19 mouse cellular contexts compared by ENCODE assay signal in the genomic region with DNA sequence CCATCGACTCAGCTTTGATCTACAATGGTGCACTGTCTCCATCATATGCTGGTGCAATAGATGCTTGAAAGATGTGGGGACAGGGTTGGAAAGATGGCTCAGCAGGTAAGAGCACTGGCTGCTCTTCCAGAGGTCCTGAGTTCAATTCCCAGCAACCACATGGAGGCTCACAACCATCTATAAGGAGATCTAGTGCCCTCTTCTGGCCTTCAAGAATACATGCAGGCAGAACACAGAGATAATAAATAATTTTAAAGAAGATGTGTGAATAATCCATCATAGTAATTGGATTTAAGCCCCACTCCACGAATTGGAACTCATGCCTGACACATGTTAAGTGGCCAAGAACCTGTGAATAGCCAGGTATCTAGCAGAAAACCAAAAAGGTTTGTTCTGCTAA. TPM values are rescaled to one million over a fixed set of nuclear protein-coding genes. Genes with fewer than 3 reads are reported as not detected.
A peak's percentile ranks its signal among the peaks of the same experiment; 100 is the strongest.
DNase-seq lines count a peak whose midpoint lies in the region; ATAC-seq and TF ChIP-seq lines count a peak whose summit lies in the region.
"Had no signal": no experiment of that assay in that cellular context is flagged by ENCODE, and none has a peak within 500 bp of the region (broad histone marks: within the 10 kb centered on the region; RNA-seq: fewer than 3 reads in every experiment).

No protein-coding gene starts in this region.

- TF ChIP-seq CTCF in intestine, postnatal 0 days (IDR thresholded peaks at IDR 0.05; ENCODE audit: low read depth), result 0 out of 2 replicates have a peak, but pooled peaks have one; percentile 10
- TF ChIP-seq CTCF in liver, embryonic 14.5 days (IDR thresholded peaks at IDR 0.05; ENCODE audit: low read depth), result peak; percentile 41
- peak; percentile 14 for TF ChIP-seq CTCF in ES-Bruce4 (IDR thresholded peaks at IDR 0.05; ENCODE audit: low read depth, low read length)

- DNase-seq in liver, embryonic 14.5 days (ENCODE audit: low read depth in 3 of 3, low spot score in 3 of 3), result no peak
- DNase-seq in liver, result no peak
- DNase-seq in right cerebral cortex, adult 2 months (ENCODE audit: low spot score in 2 of 2), result no peak
- DNase-seq in left cerebral cortex, postnatal 25 days (ENCODE audit: low spot score in 2 of 2), result no peak
- DNase-seq: adrenal gland, adult 2 months; adrenal gland, postnatal 25 days; cerebellum, adult 18-20 months; cerebellum, adult 9-11 months; forebrain, postnatal 0 days; gastrocnemius, postnatal 36 days; heart, adult 11 months; heart, postnatal 10 days had no signal

- intact Hi-C loops in left cerebral cortex, postnatal 25 days (cut with DNase I), result no loop called here

- H3K27ac ChIP-seq in intestine, postnatal 0 days (ENCODE audit: low read depth, low read length), result no peak overlapping the region
- H3K27ac ChIP-seq in intestine, embryonic 15.5 days, result no peak overlapping the region
- no peak overlapping the region for H3K27ac ChIP-seq in liver, embryonic 14.5 days
- H3K27ac ChIP-seq in ES-Bruce4 (ENCODE audit: insufficient read depth, low read length), result no peak overlapping the region
- H3K27ac ChIP-seq: embryonic facial prominence, embryonic 10.5 days; forebrain, embryonic 13.5 days; heart, embryonic 10.5 days; hindbrain, embryonic 14.5 days had no signal

- no peak for TF ChIP-seq EP300 in liver, embryonic 14.5 days (IDR thresholded peaks at IDR 0.05; ENCODE audit: low read depth)
- no peak for TF ChIP-seq EP300 in ES-Bruce4 (IDR thresholded peaks at IDR 0.05; ENCODE audit: insufficient read depth, low read depth, low read length)

- no peak for ATAC-seq in intestine, postnatal 0 days
- ATAC-seq in intestine, embryonic 15.5 days, result no peak
- no peak for ATAC-seq in liver, embryonic 14.5 days (ENCODE audit: insufficient read depth)
- ATAC-seq: forebrain, embryonic 13.5 days; forebrain, postnatal 0 days had no signal

- 52% methylated on average over 2 of the region's 2 CpGs for WGBS in intestine, postnatal 0 days
- 50% methylated on average over 2 of the region's 2 CpGs for WGBS in intestine, embryonic 15.5 days
- 49% methylated on average over 2 of the region's 2 CpGs for WGBS in liver, embryonic 14.5 days (ENCODE audit: insufficient replicate concordance)

- no peak overlapping the region for H3K9ac ChIP-seq in intestine, postnatal 0 days (ENCODE audit: low read depth, low read length)
- no peak overlapping the region for H3K9ac ChIP-seq in intestine, embryonic 15.5 days
- no peak overlapping the region for H3K9ac ChIP-seq in liver, embryonic 14.5 days (replicated peaks)
- H3K9ac ChIP-seq in ES-Bruce4 (ENCODE audit: low read depth, poor library complexity, severe bottlenecking), result no peak overlapping the region
- H3K9ac ChIP-seq: forebrain, embryonic 13.5 days; forebrain, postnatal 0 days; hindbrain, embryonic 14.5 days had no signal

- no peaks in the 10 kb centered on the region for H3K4me1 ChIP-seq in intestine, postnatal 0 days (replicated peaks; ENCODE audit: control insufficient read depth, insufficient read depth, low read length)
- H3K4me1 ChIP-seq in intestine, embryonic 15.5 days (replicated peaks), result no peaks in the 10 kb centered on the region
- no peaks in the 10 kb centered on the region for H3K4me1 ChIP-seq in liver, embryonic 14.5 days (replicated peaks; ENCODE audit: control insufficient read depth in 2 of 2, insufficient read depth in 2 of 2, low read length in 1 of 2)
- no peaks in the 10 kb centered on the region for H3K4me1 ChIP-seq in ES-Bruce4 (ENCODE audit: control insufficient read depth, insufficient read depth, low read length)
- H3K4me1 ChIP-seq: embryonic facial prominence, embryonic 10.5 days; forebrain, embryonic 13.5 days; heart, embryonic 10.5 days had no signal

- no peaks in the 10 kb centered on the region for H3K9me3 ChIP-seq in intestine, postnatal 0 days (ENCODE audit: control insufficient read depth)
- H3K9me3 ChIP-seq in intestine, embryonic 15.5 days, result no peaks in the 10 kb centered on the region
- H3K9me3 ChIP-seq in liver, embryonic 14.5 days (ENCODE audit: control insufficient read depth, low read length), result no peaks in the 10 kb centered on the region
- no peaks in the 10 kb centered on the region for H3K9me3 ChIP-seq in ES-Bruce4 (replicated peaks; ENCODE audit: control insufficient read depth, insufficient read depth, low read length, poor library complexity, severe bottlenecking)

- no peak overlapping the region for H3K4me2 ChIP-seq in intestine, postnatal 0 days (replicated peaks; ENCODE audit: low read depth)
- H3K4me2 ChIP-seq in intestine, embryonic 15.5 days (replicated peaks), result no peak overlapping the region
- no peak overlapping the region for H3K4me2 ChIP-seq in liver, embryonic 14.5 days (ENCODE audit: low read depth)
- H3K4me2 ChIP-seq: forebrain, embryonic 13.5 days; hindbrain, embryonic 14.5 days had no signal

- H3K27me3 ChIP-seq in intestine, postnatal 0 days (replicated peaks; ENCODE audit: control insufficient read depth, insufficient read depth, low read length), result no peaks in the 10 kb centered on the region
- no peaks in the 10 kb centered on the region for H3K27me3 ChIP-seq in intestine, embryonic 15.5 days (replicated peaks)
- H3K27me3 ChIP-seq in liver, embryonic 14.5 days (ENCODE audit: control insufficient read depth, insufficient read depth, low read length), result no peaks in the 10 kb centered on the region
- H3K27me3 ChIP-seq in ES-Bruce4 (ENCODE audit: control insufficient read depth, insufficient read depth, low read length, poor library complexity, severe bottlenecking), result no peaks in the 10 kb centered on the region
- H3K27me3 ChIP-seq: forebrain, embryonic 13.5 days had no signal

- TF ChIP-seq POLR2A in ES-Bruce4 (IDR thresholded peaks at IDR 0.05; ENCODE audit: insufficient read depth, low read length), result no peak

- H3K36me3 ChIP-seq in intestine, postnatal 0 days (ENCODE audit: control insufficient read depth, insufficient read depth), result no peaks in the 10 kb centered on the region
- H3K36me3 ChIP-seq in intestine, embryonic 15.5 days, result no peaks in the 10 kb centered on the region
- H3K36me3 ChIP-seq in liver, embryonic 14.5 days (replicated peaks; ENCODE audit: control insufficient read depth, insufficient read depth, low read depth), result no peaks in the 10 kb centered on the region
- H3K36me3 ChIP-seq in ES-Bruce4 (ENCODE audit: control insufficient read depth, insufficient read depth, low read length, poor library complexity, severe bottlenecking), result no peaks in the 10 kb centered on the region
- H3K36me3 ChIP-seq: embryonic facial prominence, embryonic 10.5 days; heart, embryonic 10.5 days had no signal

- no peak overlapping the region for H3K4me3 ChIP-seq in intestine, postnatal 0 days (ENCODE audit: low read depth, low read length)
- no peak overlapping the region for H3K4me3 ChIP-seq in intestine, embryonic 15.5 days (replicated peaks)
- no peak overlapping the region for H3K4me3 ChIP-seq in liver, embryonic 14.5 days (ENCODE audit: insufficient read depth in 1 of 2, low read depth in 2 of 2, low read length in 2 of 2)
- H3K4me3 ChIP-seq in ES-Bruce4 (ENCODE audit: low read depth, low read length), result no peak overlapping the region
- H3K4me3 ChIP-seq: embryonic facial prominence, embryonic 10.5 days; forebrain, embryonic 13.5 days; heart, embryonic 10.5 days had no signal

RNA-seq across cellular contexts. Expression of a gene that starts 22.3 kb away (rescaled TPM):
- polyA plus RNA-seq in intestine, postnatal 0 days (2015; fragmentation: Nextera tagmentation; extraction: Ambion mirVana), result 1.3 and 1.4 TPM in 2 replicates
- 1.7 and 2.0 TPM in 2 replicates for polyA plus RNA-seq in intestine, embryonic 15.5 days (2015; fragmentation: Nextera tagmentation; extraction: Ambion mirVana)
- polyA plus RNA-seq in liver, embryonic 14.5 days (2012; rRNA removed), result 2.0 and 2.3 TPM in 2 replicates
- polyA plus RNA-seq in liver, embryonic 14.5 days (2014; fragmentation: Nextera tagmentation; extraction: Ambion mirVana), result 2.5 and 2.6 TPM in 2 replicates
- 0.72 and 0.84 TPM in 2 replicates for polyA plus RNA-seq in ES-Bruce4 (2011; ENCODE audit: insufficient read depth, insufficient read length, low read depth, missing spikeins)
- total RNA-seq in left cerebral cortex, postnatal 25 days (2021), result 1 to 10 TPM in 1 of 2 experiments, under 1 TPM in 1; 0.80 to 1.1 TPM

RNA-seq across cellular contexts. Expression of a gene that starts 24.5 kb away (rescaled TPM):
- 16.8 and 18.5 TPM in 2 replicates for polyA plus RNA-seq in intestine, postnatal 0 days (2015; fragmentation: Nextera tagmentation; extraction: Ambion mirVana)
- polyA plus RNA-seq in intestine, embryonic 15.5 days (2015; fragmentation: Nextera tagmentation; extraction: Ambion mirVana), result 50.4 and 54.1 TPM in 2 replicates
- polyA plus RNA-seq in liver, embryonic 14.5 days (2012; rRNA removed), result 27.2 and 37.2 TPM in 2 replicates
- 33.8 and 37.2 TPM in 2 replicates for polyA plus RNA-seq in liver, embryonic 14.5 days (2014; fragmentation: Nextera tagmentation; extraction: Ambion mirVana)
- 91.6 and 95.2 TPM in 2 replicates for polyA plus RNA-seq in ES-Bruce4 (2011; ENCODE audit: insufficient read depth, insufficient read length, low read depth, missing spikeins)
- 10 to 100 TPM; 43.9 to 45.2 TPM for total RNA-seq in left cerebral cortex, postnatal 25 days (2021)

RNA-seq across cellular contexts. Expression of a gene that starts 50.3 kb away (rescaled TPM):
- 26.6 and 27.9 TPM in 2 replicates for polyA plus RNA-seq in intestine, postnatal 0 days (2015; fragmentation: Nextera tagmentation; extraction: Ambion mirVana)
- polyA plus RNA-seq in intestine, embryonic 15.5 days (2015; fragmentation: Nextera tagmentation; extraction: Ambion mirVana), result 85.5 and 88.1 TPM in 2 replicates
- 43.2 and 55.6 TPM in 2 replicates for polyA plus RNA-seq in liver, embryonic 14.5 days (2012; rRNA removed)
- polyA plus RNA-seq in liver, embryonic 14.5 days (2014; fragmentation: Nextera tagmentation; extraction: Ambion mirVana), result 95.7 and 104 TPM in 2 replicates
- 78.2 and 78.7 TPM in 2 replicates for polyA plus RNA-seq in ES-Bruce4 (2011; ENCODE audit: insufficient read depth, insufficient read length, low read depth, missing spikeins)
- 10 to 100 TPM; 13.5 to 13.8 TPM for total RNA-seq in left cerebral cortex, postnatal 25 days (2021)
